27 mouse cellular contexts compared by ENCODE assay signal in the genomic region with DNA sequence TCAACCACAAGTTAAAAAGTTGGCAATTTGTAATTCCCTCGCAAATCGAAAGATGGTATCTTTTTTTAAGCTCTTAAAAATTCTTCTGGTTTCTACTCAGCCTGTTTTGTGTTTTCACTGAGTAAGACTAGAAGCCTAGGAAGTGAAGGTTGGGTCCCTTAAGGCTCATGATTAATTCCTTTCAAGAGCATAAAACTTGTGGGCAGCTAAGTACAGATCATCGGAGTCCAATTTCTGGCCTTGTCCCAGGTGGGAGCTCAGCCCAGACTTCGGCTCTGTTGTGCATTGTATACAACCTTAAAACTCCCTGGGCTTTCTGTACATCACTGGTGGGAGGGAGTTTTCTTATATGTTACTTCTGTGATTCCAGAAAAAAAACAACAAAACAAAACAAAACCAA. TPM values are rescaled to one million over a fixed set of nuclear protein-coding genes. Genes with fewer than 3 reads are reported as not detected.
A peak's percentile ranks its signal among the peaks of the same experiment; 100 is the strongest.
DNase-seq lines count a peak whose midpoint lies in the region; ATAC-seq and TF ChIP-seq lines count a peak whose summit lies in the region.
"Had no signal": no experiment of that assay in that cellular context is flagged by ENCODE, and none has a peak within 500 bp of the region (broad histone marks: within the 10 kb centered on the region; RNA-seq: fewer than 3 reads in every experiment).

No protein-coding gene starts in this region.

- TF ChIP-seq POLR2A in brain, embryonic 14.5 days (IDR thresholded peaks at IDR 0.05; ENCODE audit: borderline replicate concordance, extremely low read depth, insufficient read depth, insufficient read length, poor library complexity, severe bottlenecking) = no peak

- DNase-seq in embryonic facial prominence, embryonic 14.5 days (ENCODE audit: low spot score) = peak; percentile 67
- DNase-seq in embryonic facial prominence, embryonic 10.5 days (ENCODE audit: low spot score) = no peak
- DNase-seq in kidney, postnatal 0 days (ENCODE audit: low spot score) = peak; percentile 74
- DNase-seq in kidney, postnatal 4 days = no peak
- peak; percentile 9 for DNase-seq in brain, embryonic 14.5 days (ENCODE audit: low read depth)
- no peak for DNase-seq in cerebellum, postnatal 10 days
- DNase-seq: adrenal gland, adult 2 months; adrenal gland, postnatal 14 days; B cell, adult 2 months; cerebellum, adult 11-12 months; cerebellum, adult 8-10 months; cerebellum, postnatal 14 days; gastrocnemius, postnatal 10 days; gastrocnemius, postnatal 36 days; heart, postnatal 36 days had no signal

- H3K9me3 ChIP-seq in embryonic facial prominence, embryonic 14.5 days (ENCODE audit: control insufficient read depth, low read length) = no peaks in the 10 kb centered on the region
- H3K9me3 ChIP-seq in embryonic facial prominence, embryonic 10.5 days = no peaks in the 10 kb centered on the region
- H3K9me3 ChIP-seq in kidney, postnatal 0 days (replicated peaks; ENCODE audit: low read length) = no peaks in the 10 kb centered on the region
- H3K9me3 ChIP-seq: embryonic facial prominence, embryonic 12.5 days; forebrain, embryonic 10.5 days; forebrain, embryonic 13.5 days; G1E; hindbrain, embryonic 10.5 days; hindbrain, embryonic 13.5 days; intestine, embryonic 15.5 days had no signal

- no peak for TF ChIP-seq CTCF in kidney, postnatal 0 days (IDR thresholded peaks at IDR 0.05; ENCODE audit: low read depth)
- no peak for TF ChIP-seq CTCF in brain, embryonic 14.5 days (IDR thresholded peaks at IDR 0.05; ENCODE audit: borderline replicate concordance, extremely low read depth, insufficient read depth, insufficient read length)

- no peaks in the 10 kb centered on the region for H3K4me1 ChIP-seq in embryonic facial prominence, embryonic 14.5 days (ENCODE audit: control insufficient read depth, insufficient read depth, low read length)
- H3K4me1 ChIP-seq in embryonic facial prominence, embryonic 10.5 days = no peaks in the 10 kb centered on the region
- H3K4me1 ChIP-seq in kidney, postnatal 0 days (replicated peaks; ENCODE audit: insufficient read depth, low read length) = no peaks in the 10 kb centered on the region
- H3K4me1 ChIP-seq: embryonic facial prominence, embryonic 12.5 days; forebrain, embryonic 10.5 days; forebrain, embryonic 13.5 days; hindbrain, embryonic 10.5 days; hindbrain, embryonic 13.5 days; intestine, embryonic 15.5 days had no signal

- no peak overlapping the region for H3K27ac ChIP-seq in embryonic facial prominence, embryonic 14.5 days (replicated peaks; ENCODE audit: low read depth, low read length)
- no peak overlapping the region for H3K27ac ChIP-seq in embryonic facial prominence, embryonic 10.5 days (replicated peaks)
- H3K27ac ChIP-seq in kidney, postnatal 0 days = no peak overlapping the region
- H3K27ac ChIP-seq: embryonic facial prominence, embryonic 12.5 days; forebrain, embryonic 10.5 days; forebrain, embryonic 13.5 days; hindbrain, embryonic 10.5 days; hindbrain, embryonic 13.5 days; intestine, embryonic 15.5 days had no signal

- H3K27me3 ChIP-seq in embryonic facial prominence, embryonic 14.5 days (replicated peaks; ENCODE audit: control insufficient read depth, insufficient read depth, low read length) = no peaks in the 10 kb centered on the region
- no peaks in the 10 kb centered on the region for H3K27me3 ChIP-seq in embryonic facial prominence, embryonic 10.5 days (replicated peaks; ENCODE audit: low read depth, poor library complexity, severe bottlenecking)
- no peaks in the 10 kb centered on the region for H3K27me3 ChIP-seq in kidney, postnatal 0 days (ENCODE audit: insufficient read depth, low read length)
- H3K27me3 ChIP-seq: CH12.LX; embryonic facial prominence, embryonic 12.5 days; forebrain, embryonic 13.5 days; hindbrain, embryonic 13.5 days; intestine, embryonic 15.5 days had no signal

- H3K36me3 ChIP-seq in embryonic facial prominence, embryonic 14.5 days (ENCODE audit: control insufficient read depth, insufficient read depth, low read length) = no peaks in the 10 kb centered on the region
- peaks cover 8% of the 10 kb centered on the region for H3K36me3 ChIP-seq in embryonic facial prominence, embryonic 10.5 days (replicated peaks)
- H3K36me3 ChIP-seq in kidney, postnatal 0 days (ENCODE audit: insufficient read depth, low read length) = no peaks in the 10 kb centered on the region
- H3K36me3 ChIP-seq: embryonic facial prominence, embryonic 12.5 days; forebrain, embryonic 10.5 days; hindbrain, embryonic 13.5 days; intestine, embryonic 15.5 days had no signal

- ATAC-seq in embryonic facial prominence, embryonic 14.5 days (ENCODE audit: low read depth) = peak; percentile 65; the same call in 1 of the 2 replicates
- no peak for ATAC-seq in kidney, postnatal 0 days (replicated peaks; ENCODE audit: low FRiP score, low read depth)
- ATAC-seq: forebrain, embryonic 13.5 days; forebrain, embryonic 16.5 days; hindbrain, embryonic 16.5 days; intestine, embryonic 15.5 days had no signal

- H3K4me3 ChIP-seq in embryonic facial prominence, embryonic 14.5 days (ENCODE audit: low read depth, low read length) = no peak overlapping the region
- H3K4me3 ChIP-seq in embryonic facial prominence, embryonic 10.5 days = no peak overlapping the region
- no peak overlapping the region for H3K4me3 ChIP-seq in kidney, postnatal 0 days (replicated peaks; ENCODE audit: low read depth, low read length)
- H3K4me3 ChIP-seq: embryonic facial prominence, embryonic 12.5 days; erythroblast, embryonic 14.5 days; forebrain, embryonic 10.5 days; forebrain, embryonic 13.5 days; hindbrain, embryonic 10.5 days; hindbrain, embryonic 13.5 days; intestine, embryonic 15.5 days had no signal

- 45% methylated on average over 4 of the region's 4 CpGs for WGBS in embryonic facial prominence, embryonic 14.5 days
- WGBS in embryonic facial prominence, embryonic 10.5 days = 88% methylated on average over 4 of the region's 4 CpGs
- 31% methylated on average over 4 of the region's 4 CpGs for WGBS in kidney, postnatal 0 days

- H3K9ac ChIP-seq in embryonic facial prominence, embryonic 14.5 days (ENCODE audit: low read depth, low read length) = no peak overlapping the region
- H3K9ac ChIP-seq in kidney, postnatal 0 days (ENCODE audit: low read depth, low read length) = no peak overlapping the region
- H3K9ac ChIP-seq: embryonic facial prominence, embryonic 12.5 days; forebrain, embryonic 13.5 days; hindbrain, embryonic 13.5 days; intestine, embryonic 15.5 days had no signal

- no peak overlapping the region for H3K4me2 ChIP-seq in embryonic facial prominence, embryonic 14.5 days (ENCODE audit: low read depth, low read length)
- no peak overlapping the region for H3K4me2 ChIP-seq in kidney, postnatal 0 days (ENCODE audit: low read length)
- H3K4me2 ChIP-seq: embryonic facial prominence, embryonic 12.5 days; forebrain, embryonic 13.5 days; heart, embryonic 11.5 days; hindbrain, embryonic 13.5 days; intestine, embryonic 15.5 days had no signal

RNA-seq across cellular contexts. Expression of gene Cd302, which starts 19.5 kb away (rescaled TPM):
- 55.2 and 57.0 TPM in 2 replicates for polyA plus RNA-seq in embryonic facial prominence, embryonic 14.5 days (2014; fragmentation: Nextera tagmentation; extraction: Ambion mirVana)
- polyA plus RNA-seq in embryonic facial prominence, embryonic 10.5 days (2016; fragmentation: Nextera tagmentation; extraction: Ambion mirVana) = 18.2 and 20.8 TPM in 2 replicates
- polyA plus RNA-seq in kidney, postnatal 0 days (2015; fragmentation: Nextera tagmentation; extraction: Ambion mirVana) = 58.6 and 66.8 TPM in 2 replicates
- polyA plus RNA-seq in brain, embryonic 14.5 days (2012; rRNA removed) = 4.5 and 5.8 TPM in 2 replicates
- polyA plus RNA-seq: G1E had no signal

Comparison
In these comparisons a context has a peak if more than half of its experiments do, and no peak if none do; other contexts are left out.
1. DNase-seq: peak in embryonic facial prominence, embryonic 14.5 days (single experiment), kidney, postnatal 0 days (single experiment) and brain, embryonic 14.5 days (single experiment); none in embryonic facial prominence, embryonic 10.5 days (single experiment), kidney, postnatal 4 days (0 of 2) and cerebellum, postnatal 10 days (0 of 2).